Mouse (Mus musculus): Measurements from ENCODE around the gene Cd68. TPM values are rescaled to one million over a fixed set of nuclear protein-coding genes. Genes with fewer than 3 reads are reported as not detected.
A peak's percentile ranks its signal among the peaks of the same experiment; 100 is the strongest.

Cd68 gene
- 5.5 and 5.8 TPM in 2 replicates for polyA plus RNA-seq (2016; fragmentation: Nextera tagmentation; extraction: Ambion mirVana)

DNA sequence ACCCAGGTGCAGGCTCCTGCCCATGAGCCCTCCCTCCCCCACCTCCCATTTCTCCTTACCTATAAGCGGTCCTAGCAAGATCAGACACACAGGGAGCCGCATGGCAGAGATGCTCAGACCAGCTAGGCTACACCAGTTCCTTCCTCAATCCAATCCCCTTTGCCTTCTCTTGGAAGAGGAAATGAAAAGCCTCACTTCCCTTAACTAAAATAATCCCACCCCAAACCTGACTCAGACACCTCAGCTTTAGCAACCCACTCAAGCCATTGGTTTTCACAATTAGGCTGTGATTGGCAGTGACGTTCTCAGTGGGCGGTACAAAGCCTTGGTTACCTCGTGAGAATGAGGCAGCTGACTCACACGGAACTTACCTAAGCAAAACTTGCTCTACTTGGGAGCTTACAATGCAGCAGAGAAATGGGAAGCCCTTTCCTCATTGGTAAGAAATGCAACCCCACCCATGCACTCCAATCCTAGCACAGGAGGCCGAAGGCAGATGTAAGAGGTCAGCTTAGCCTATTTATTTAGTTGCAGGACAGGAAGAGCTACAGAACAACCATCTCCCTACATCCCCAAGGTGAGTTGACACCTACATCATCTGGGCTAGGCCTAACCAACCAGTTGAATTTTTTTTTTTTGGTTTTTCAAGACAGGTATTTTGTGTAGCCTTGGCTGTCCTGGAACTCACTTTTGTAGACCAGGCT, at the start of gene Cd68:
Gene Cd68, minus strand, starts transcription at position 193 of the 704 bp plus-strand sequence.
- peak within 1 kb of the TSS; percentile 20; the same call in 1 of the 2 replicates for H3K4me3 ChIP-seq
- H3K4me1 ChIP-seq, result peaks cover 51% of the 10 kb centered on the region
- H3K9me3 ChIP-seq, result no peaks in the 10 kb centered on the region
- H3K27me3 ChIP-seq (ENCODE audit: poor library complexity, severe bottlenecking), result no peaks in the 10 kb centered on the region
- peaks cover 80% of the 10 kb centered on the region for H3K36me3 ChIP-seq (replicated peaks)
- WGBS, result 34% methylated on average over 7 of the region's 7 CpGs
- no peak for DNase-seq (ENCODE audit: extremely low spot score, low spot score)
- no peak within 1 kb of the TSS for H3K27ac ChIP-seq

DNA sequence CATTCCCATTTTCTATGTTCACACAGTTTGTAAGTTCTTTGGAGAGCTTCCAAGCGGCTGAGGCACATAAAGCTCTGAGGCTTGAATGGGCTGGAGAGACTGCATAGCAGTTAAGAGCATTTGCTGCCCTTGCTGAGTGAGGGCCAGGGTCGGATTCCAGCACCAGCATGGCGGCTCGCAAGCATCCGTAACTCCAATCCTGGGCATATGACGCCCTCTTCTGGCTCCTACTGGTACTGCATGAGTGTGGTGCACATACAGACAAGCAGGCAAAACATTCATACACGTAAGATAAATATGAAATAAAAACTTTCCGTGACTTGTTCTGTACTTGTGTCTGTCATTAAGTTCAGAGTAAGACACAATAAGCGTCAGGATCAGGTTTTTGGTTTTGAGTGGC, 49.5 kb upstream of the Cd68 start:
- Histone ChIP-seq H3K27ac (peak overlapping the region; percentile 35; the same call in 1 of the 2 replicates), H3K4me1 (peaks cover 32% of the 10 kb centered on the region), H3K36me3 (replicated peaks) (no peaks in the 10 kb centered on the region), H3K9me3 (no peaks in the 10 kb centered on the region), H3K27me3 (ENCODE audit: poor library complexity, severe bottlenecking) (no peaks in the 10 kb centered on the region), H3K4me3 (no peak overlapping the region)
- WGBS, result 59% methylated on average over 9 of the region's 9 CpGs
- peak; percentile 31 for DNase-seq (ENCODE audit: extremely low spot score, low spot score)

DNA sequence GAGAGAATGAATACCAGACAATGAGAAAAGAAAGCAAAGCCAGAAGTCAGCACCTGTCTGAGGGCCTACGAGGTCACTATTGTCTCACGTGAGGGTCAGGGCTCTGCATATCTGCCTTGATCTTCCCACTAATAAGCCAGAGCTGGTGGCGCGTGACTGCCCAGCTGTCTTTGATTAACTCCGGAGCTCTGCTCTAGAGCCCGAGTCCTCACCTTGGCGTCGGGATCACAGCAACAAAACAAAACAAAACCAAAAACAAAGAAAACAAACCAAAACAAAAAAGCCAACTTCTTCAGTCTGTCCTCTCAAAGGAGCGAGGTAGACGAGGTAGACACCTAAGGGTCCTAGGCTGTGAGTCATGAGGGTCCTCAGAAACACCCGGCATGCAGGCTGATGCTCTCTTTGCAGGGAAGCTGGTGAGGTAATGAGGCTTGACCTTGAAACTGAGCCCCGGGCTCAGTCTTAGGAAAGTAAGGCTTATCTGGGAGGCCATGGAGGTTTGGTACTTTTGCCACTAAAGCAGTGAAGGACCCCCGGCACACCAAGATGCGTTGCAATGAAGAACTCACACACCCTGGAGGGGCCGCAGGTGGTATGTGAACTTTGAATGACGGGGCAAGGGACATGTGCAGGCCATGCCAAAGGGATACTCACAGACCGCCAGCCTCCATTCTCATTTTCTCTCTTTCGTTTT, 48.8 kb upstream of the Cd68 start:
- no peaks in the 10 kb centered on the region for H3K36me3 ChIP-seq (replicated peaks)
- peaks cover 34% of the 10 kb centered on the region for H3K4me1 ChIP-seq
- H3K9me3 ChIP-seq, result no peaks in the 10 kb centered on the region
- H3K27me3 ChIP-seq (ENCODE audit: poor library complexity, severe bottlenecking), result no peaks in the 10 kb centered on the region
- H3K4me3 ChIP-seq, result no peak overlapping the region
- 74% methylated on average over 18 of the region's 18 CpGs for WGBS
- H3K27ac ChIP-seq, result peak overlapping the region; percentile 52; the same call in 1 of the 2 replicates
- peak; percentile 37 for DNase-seq (ENCODE audit: extremely low spot score, low spot score)

DNA sequence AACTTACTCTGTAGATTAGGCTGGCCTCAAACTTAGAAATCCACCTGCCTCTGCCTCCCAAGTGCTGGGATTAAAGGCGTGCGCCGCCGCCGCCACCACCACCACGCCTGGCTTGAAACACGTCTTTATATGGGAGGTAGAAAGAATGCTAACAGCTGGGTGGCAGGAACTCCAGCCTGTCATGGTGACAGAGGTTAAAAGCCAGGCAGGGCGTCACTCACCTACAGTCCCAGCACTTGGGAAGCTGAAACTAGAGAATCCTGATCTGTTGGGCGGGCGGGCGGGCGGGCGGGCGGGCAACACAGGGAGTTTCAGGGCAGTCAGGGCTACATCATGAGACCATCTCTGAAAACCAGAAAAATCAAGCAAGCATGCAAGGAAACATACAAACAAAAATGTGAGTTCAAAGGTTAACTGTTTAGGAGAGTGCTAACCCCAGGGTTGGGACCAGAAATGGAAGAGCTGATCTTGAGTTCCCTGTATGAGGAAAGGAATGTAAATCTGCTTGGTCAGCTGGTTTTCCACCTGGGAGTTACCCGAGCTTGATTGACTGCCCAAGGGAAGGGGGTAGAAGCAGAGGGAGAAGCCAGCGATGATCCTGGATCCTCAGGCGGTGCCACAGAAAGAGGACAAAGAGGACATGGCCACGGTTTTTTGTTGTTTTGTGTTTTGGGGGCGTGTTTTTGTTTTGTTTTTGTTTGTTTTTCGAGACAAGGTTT, 47.2 kb upstream of the Cd68 start:
- Histone ChIP-seq H3K9me3 (no peaks in the 10 kb centered on the region), H3K4me1 (peaks cover 41% of the 10 kb centered on the region), H3K27me3 (ENCODE audit: poor library complexity, severe bottlenecking) (no peaks in the 10 kb centered on the region), H3K36me3 (replicated peaks) (no peaks in the 10 kb centered on the region), H3K4me3 (no peak overlapping the region), H3K27ac (no peak overlapping the region)
- 86% methylated on average over 20 of the region's 20 CpGs for WGBS
- no peak for DNase-seq (ENCODE audit: extremely low spot score, low spot score)

DNA sequence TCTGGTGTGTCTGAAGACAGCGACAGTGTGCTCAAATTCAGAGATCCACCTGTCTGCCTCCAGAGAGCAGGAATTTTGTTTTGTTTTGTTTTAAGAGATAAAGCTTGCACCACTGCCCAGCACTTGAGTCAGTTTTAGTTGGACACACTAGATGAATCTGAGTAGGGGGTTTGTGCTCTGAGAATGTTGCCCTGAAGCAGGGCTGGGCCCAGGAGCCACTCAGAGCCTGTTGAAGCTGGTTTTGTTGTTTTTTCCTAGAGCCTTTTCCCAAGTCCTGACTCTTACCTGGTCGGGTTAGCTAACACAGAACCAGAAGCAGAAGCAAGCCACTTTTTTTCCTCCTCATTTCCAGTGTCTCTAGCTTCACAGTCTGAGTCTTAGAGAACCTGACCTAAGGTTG, 45.1 kb upstream of the Cd68 start:
- no peak overlapping the region for H3K4me3 ChIP-seq
- DNase-seq (ENCODE audit: extremely low spot score, low spot score), result no peak
- H3K4me1 ChIP-seq, result peaks cover 35% of the 10 kb centered on the region
- 78% methylated on average over 2 of the region's 2 CpGs for WGBS
- H3K27ac ChIP-seq, result no peak overlapping the region
- no peaks in the 10 kb centered on the region for H3K36me3 ChIP-seq (replicated peaks)
- H3K9me3 ChIP-seq, result no peaks in the 10 kb centered on the region
- H3K27me3 ChIP-seq (ENCODE audit: poor library complexity, severe bottlenecking), result no peaks in the 10 kb centered on the region

DNA sequence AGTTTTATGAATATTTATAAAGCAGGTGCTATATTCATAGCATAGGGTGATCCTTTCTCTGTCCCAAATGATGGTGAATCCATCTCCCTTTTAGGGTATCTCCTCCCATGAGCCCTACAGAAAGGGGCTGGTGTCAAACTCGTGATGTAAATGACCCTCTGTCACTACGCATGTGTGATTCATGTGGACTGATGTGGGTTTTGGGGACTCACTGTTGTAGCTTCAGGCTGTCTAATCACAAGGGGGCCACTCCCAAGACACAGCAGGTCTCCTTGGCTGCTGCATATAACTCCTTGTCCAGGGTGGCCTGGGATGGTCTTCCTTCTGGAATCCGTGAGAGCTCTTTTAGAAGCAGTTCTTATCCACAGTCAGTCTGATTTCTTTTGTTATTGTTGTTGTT, 44.5 kb upstream of the Cd68 start:
- Histone ChIP-seq H3K4me1 (peaks cover 29% of the 10 kb centered on the region), H3K9me3 (no peaks in the 10 kb centered on the region), H3K4me3 (no peak overlapping the region), H3K27ac (no peak overlapping the region), H3K27me3 (ENCODE audit: poor library complexity, severe bottlenecking) (no peaks in the 10 kb centered on the region), H3K36me3 (replicated peaks) (no peaks in the 10 kb centered on the region)
- 82% methylated on average over 3 of the region's 3 CpGs for WGBS
- no peak for DNase-seq (ENCODE audit: extremely low spot score, low spot score)

DNA sequence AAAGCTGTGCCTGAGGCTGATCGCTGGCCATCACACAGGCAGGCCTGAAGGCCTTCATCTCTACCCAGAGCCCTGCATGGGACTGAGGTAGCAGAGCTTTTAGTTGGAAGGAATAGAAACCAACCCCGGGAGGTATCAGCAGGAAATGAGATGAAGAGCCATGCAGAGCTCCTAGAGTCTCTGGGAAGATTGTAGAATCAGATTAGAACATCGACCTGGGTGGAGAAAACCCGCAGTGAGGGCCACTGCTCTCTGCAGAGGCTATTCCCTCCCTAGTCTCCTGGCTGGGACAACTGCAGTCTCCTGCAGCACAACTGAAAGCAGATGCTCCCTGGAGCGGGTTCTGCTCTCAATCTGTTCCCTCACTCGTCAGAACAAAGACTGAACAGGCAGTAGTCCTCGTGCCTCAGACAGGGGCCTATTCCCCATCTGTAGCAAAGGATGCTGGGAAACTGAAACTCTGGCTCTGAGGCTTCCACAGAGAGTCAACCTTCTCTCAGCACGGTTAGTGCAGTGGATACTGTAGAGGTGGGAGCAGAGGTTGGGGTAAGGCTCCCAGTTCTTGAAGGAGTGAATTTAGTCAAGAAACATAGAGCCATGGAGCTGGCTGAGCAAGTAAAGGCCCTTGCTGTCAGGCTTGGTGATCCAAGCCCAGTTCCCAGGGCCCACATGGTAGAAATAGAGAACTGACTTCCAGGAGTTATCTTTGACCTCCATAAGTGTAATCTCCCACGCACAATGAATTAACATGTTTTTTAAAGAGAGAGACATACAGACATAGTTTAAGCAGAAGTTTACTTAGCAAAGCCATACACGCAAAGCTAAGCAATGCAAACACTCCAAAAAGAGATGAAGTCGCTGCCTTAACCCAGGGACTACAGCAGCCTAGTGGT, 43.8 kb upstream of the Cd68 start:
- Histone ChIP-seq H3K27ac (peak overlapping the region; percentile 48), H3K4me3 (no peak overlapping the region), H3K27me3 (ENCODE audit: poor library complexity, severe bottlenecking) (no peaks in the 10 kb centered on the region), H3K9me3 (no peaks in the 10 kb centered on the region), H3K36me3 (replicated peaks) (no peaks in the 10 kb centered on the region), H3K4me1 (peaks cover 23% of the 10 kb centered on the region)
- DNase-seq (ENCODE audit: extremely low spot score, low spot score), result no peak
- WGBS, result 56% methylated on average over 11 of the region's 11 CpGs

DNA sequence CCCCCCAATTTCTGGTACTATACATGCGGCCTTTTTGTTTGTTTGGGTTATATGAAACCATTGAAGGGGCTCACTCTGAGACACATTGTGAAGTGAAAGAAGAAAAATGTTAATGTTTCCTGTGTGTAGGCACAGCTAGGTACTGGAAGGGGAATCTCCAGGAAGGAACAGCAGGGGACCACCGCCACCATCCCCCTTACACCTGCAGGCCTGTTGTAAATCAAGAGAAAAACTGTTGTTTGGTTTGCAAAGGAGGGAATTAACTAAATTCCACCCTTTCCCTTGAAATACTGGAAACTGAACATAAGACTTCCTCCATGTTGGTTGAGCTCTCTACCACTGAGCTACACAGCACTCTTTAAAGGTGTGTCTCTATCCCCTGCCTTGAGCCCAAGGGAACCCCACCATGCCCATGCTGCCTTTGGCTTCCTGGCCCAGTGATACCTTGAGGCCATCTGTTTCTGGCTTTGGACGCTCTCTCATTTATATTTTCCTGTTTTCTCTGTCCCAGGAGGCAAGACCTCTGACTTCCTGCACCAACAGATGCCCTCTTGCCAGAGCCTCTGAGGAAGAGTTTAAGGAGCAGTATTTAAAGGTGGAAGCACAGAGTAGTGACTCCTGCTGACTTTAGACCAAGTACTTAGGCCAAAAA, 42.8 kb upstream of the Cd68 start:
- Histone ChIP-seq H3K9me3 (no peaks in the 10 kb centered on the region), H3K4me3 (no peak overlapping the region), H3K36me3 (replicated peaks) (no peaks in the 10 kb centered on the region), H3K4me1 (peaks cover 17% of the 10 kb centered on the region), H3K27me3 (ENCODE audit: poor library complexity, severe bottlenecking) (no peaks in the 10 kb centered on the region), H3K27ac (no peak overlapping the region)
- no peak for DNase-seq (ENCODE audit: extremely low spot score, low spot score)
- WGBS, result 80% methylated on average over 3 of the region's 3 CpGs

DNA sequence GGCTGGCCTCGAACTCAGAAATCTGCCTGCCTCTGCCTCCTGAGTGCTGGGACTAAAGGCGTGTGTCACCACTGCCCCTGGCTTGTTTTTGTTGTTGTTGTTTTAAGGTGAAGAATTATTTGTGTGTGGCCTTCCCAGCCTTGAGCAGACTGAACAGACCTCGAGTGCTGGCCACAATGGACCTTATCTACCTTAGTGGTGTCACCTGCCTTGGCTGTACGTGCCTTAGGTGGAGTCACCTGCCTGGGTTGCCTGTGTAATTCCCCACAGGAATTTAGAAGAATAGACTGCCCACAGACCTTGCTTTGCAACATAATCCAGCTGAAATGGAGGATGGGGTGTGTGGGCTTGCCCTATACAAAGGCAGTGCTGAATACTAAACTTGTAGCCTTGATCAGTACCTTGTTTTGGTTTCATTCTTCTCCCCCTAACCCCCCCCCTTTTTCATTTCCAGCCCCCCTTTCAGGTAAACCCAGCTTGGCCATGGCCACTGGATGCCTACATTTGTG, 42.0 kb upstream of the Cd68 start:
- Histone ChIP-seq H3K36me3 (replicated peaks) (no peaks in the 10 kb centered on the region), H3K9me3 (no peaks in the 10 kb centered on the region), H3K27ac (no peak overlapping the region), H3K27me3 (ENCODE audit: poor library complexity, severe bottlenecking) (no peaks in the 10 kb centered on the region), H3K4me3 (no peak overlapping the region), H3K4me1 (peaks cover 17% of the 10 kb centered on the region)
- 92% methylated on average over 4 of the region's 4 CpGs for WGBS
- DNase-seq (ENCODE audit: extremely low spot score, low spot score), result no peak

DNA sequence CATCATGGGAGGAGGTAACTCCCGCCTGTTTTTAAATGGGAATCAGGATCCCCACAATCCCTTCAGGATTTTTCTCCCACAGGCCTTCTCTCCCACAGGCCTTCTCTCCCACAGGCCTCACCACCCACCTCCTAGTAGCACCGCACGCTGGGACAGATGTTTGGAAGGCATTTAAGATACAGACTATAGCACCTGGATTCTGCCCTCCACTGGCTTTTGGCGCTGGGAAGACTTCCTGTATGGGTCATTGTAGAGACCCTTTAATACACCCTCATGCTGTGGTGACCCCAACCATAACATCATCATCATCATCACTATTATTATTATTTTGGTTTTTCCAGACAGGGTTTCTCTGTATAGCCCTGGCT, 41.5 kb upstream of the Cd68 start:
- Histone ChIP-seq H3K4me1 (peaks cover 17% of the 10 kb centered on the region), H3K27ac (no peak overlapping the region), H3K36me3 (replicated peaks) (no peaks in the 10 kb centered on the region), H3K9me3 (no peaks in the 10 kb centered on the region), H3K27me3 (ENCODE audit: poor library complexity, severe bottlenecking) (no peaks in the 10 kb centered on the region), H3K4me3 (no peak overlapping the region)
- 92% methylated on average over 4 of the region's 4 CpGs for WGBS
- DNase-seq (ENCODE audit: extremely low spot score, low spot score), result no peak

DNA sequence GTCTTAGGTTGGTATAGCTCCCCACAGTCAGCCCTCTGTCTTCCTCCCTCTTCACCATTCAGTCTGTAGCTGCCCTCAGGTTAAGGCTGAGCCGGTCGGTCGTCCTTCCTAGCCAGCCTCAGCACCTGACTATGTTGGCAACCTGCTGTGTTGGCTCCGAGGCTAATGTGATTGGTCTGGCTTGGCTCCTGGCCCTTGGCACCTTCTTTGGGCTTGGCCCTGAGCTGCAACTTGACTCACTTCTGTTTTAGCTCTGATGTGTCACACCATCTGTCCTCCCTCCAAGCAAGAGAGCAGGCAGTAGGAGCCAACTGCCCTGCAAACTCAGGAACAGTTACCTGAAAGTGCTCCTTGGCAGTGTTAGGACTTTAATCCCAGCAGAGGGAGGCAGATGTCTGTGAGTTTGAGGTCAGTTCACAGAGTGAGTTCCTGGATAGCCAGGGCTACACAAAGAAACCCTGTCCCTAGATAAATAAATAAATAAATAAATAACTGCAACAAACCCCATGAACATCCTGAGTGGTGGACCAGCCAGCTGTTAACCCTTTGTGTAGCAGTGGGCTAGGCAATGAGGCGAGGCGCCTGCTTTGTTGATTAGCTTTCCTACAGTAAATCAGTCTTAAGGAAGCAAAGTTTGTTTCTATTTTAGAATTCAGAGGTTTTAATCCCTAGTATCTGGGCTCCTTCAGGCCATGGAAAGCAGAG, 41.0 kb upstream of the Cd68 start:
- Histone ChIP-seq H3K4me1 (peaks cover 17% of the 10 kb centered on the region), H3K4me3 (no peak overlapping the region), H3K9me3 (no peaks in the 10 kb centered on the region), H3K27ac (no peak overlapping the region), H3K36me3 (replicated peaks) (no peaks in the 10 kb centered on the region), H3K27me3 (ENCODE audit: poor library complexity, severe bottlenecking) (no peaks in the 10 kb centered on the region)
- 50% methylated on average over 6 of the region's 6 CpGs for WGBS
- no peak for DNase-seq (ENCODE audit: extremely low spot score, low spot score)
